10 mouse cellular contexts compared by ENCODE assay signal in genomic region chr19:21165763-21166464, GRCm38 (mm10).
DNase-seq lines count a peak whose midpoint lies in the region; ATAC-seq lines count a peak whose summit lies in the region.
"Had no signal": no experiment of that assay in that cellular context is flagged by ENCODE, and none has a peak within 500 bp of the region (broad histone marks: within the 10 kb centered on the region; RNA-seq: fewer than 3 reads in every experiment).

No protein-coding gene starts in this region.

- no peaks in the 10 kb centered on the region for H3K36me3 ChIP-seq in hindbrain, embryonic 11.5 days (ENCODE audit: control insufficient read depth, insufficient read depth, low read length)
- H3K36me3 ChIP-seq in midbrain, embryonic 11.5 days (ENCODE audit: control insufficient read depth, insufficient read depth, low read length): no peaks in the 10 kb centered on the region

- peak overlapping the region; percentile 64 for H3K27ac ChIP-seq in hindbrain, embryonic 11.5 days (ENCODE audit: low read depth, low read length)
- peak overlapping the region; percentile 62 for H3K27ac ChIP-seq in midbrain, embryonic 11.5 days (ENCODE audit: low read depth, low read length)

- peaks cover 6% of the 10 kb centered on the region for H3K4me1 ChIP-seq in hindbrain, embryonic 11.5 days (replicated peaks; ENCODE audit: control insufficient read depth, insufficient read depth, low read length)
- peaks cover 32% of the 10 kb centered on the region for H3K4me1 ChIP-seq in midbrain, embryonic 11.5 days (ENCODE audit: control insufficient read depth, insufficient read depth, low read length)

- no peak overlapping the region for H3K4me3 ChIP-seq in hindbrain, embryonic 11.5 days (ENCODE audit: low read depth, low read length)
- no peak overlapping the region for H3K4me3 ChIP-seq in midbrain, embryonic 11.5 days (ENCODE audit: low read depth, low read length)

- no peaks in the 10 kb centered on the region for H3K9me3 ChIP-seq in hindbrain, embryonic 11.5 days (ENCODE audit: control insufficient read depth, low read length)
- H3K9me3 ChIP-seq in midbrain, embryonic 11.5 days (ENCODE audit: control insufficient read depth, low read length): no peaks in the 10 kb centered on the region

- H3K9ac ChIP-seq in hindbrain, embryonic 11.5 days (ENCODE audit: low read depth, low read length): peak overlapping the region; percentile 2; the same call in 1 of the 2 replicates
- H3K9ac ChIP-seq in midbrain, embryonic 11.5 days (ENCODE audit: low read length): peak overlapping the region; percentile 5; the same call in 1 of the 2 replicates

- 17% methylated on average over 10 of the region's 10 CpGs for WGBS in hindbrain, embryonic 11.5 days
- WGBS in midbrain, embryonic 11.5 days: 13% methylated on average over 10 of the region's 10 CpGs

- H3K4me2 ChIP-seq in hindbrain, embryonic 11.5 days (replicated peaks; ENCODE audit: low read depth, low read length): no peak overlapping the region
- peak overlapping the region; percentile 24; the same call in 1 of the 2 replicates for H3K4me2 ChIP-seq in midbrain, embryonic 11.5 days

- no peaks in the 10 kb centered on the region for H3K27me3 ChIP-seq in hindbrain, embryonic 11.5 days (ENCODE audit: control insufficient read depth, insufficient read depth, low read length)
- no peaks in the 10 kb centered on the region; the same call in 1 of the 2 replicates for H3K27me3 ChIP-seq in midbrain, embryonic 11.5 days (ENCODE audit: control insufficient read depth, insufficient read depth, low read length)

- peak; percentile 61 for ATAC-seq in hindbrain, embryonic 11.5 days (ENCODE audit: low FRiP score)
- peak; percentile 86 for ATAC-seq in midbrain, embryonic 11.5 days (ENCODE audit: low FRiP score)

- intact Hi-C loops in heart, postnatal 36 days (cut with DNase I): no loop called here

- DNase-seq in Muller cell, postnatal 12 days (ENCODE audit: inconsistent ontology term): peak; percentile 67
- peak; percentile 65 for DNase-seq in embryo, embryonic 10.5 days (ENCODE audit: low spot score)
- DNase-seq in hindbrain, embryonic 11.5 days (ENCODE audit: low spot score): peak; percentile 39
- DNase-seq in midbrain, embryonic 11.5 days (ENCODE audit: low spot score, missing footprints): peak; percentile 93
- DNase-seq in cerebellum, adult 18-20 months: no peak
- DNase-seq in MN1 (ENCODE audit: low spot score): no peak
- DNase-seq in heart, postnatal 36 days: no peak
- DNase-seq in lung, postnatal 14 days: no peak
- DNase-seq: kidney, postnatal 10 days; thymus, postnatal 4 days had no signal

Comparison
In these comparisons a context has a peak if more than half of its experiments do, and no peak if none do; other contexts are left out.
1. DNase-seq: peak in Muller cell, postnatal 12 days (single experiment), embryo, embryonic 10.5 days (single experiment), hindbrain, embryonic 11.5 days (single experiment) and midbrain, embryonic 11.5 days (single experiment); none in cerebellum, adult 18-20 months (0 of 2), MN1 (single experiment), heart, postnatal 36 days (0 of 2) and lung, postnatal 14 days (single experiment).